Mouse (Mus musculus) CH12.LX (cell line): ENCODE results near the gene Phkg2. TPM values are rescaled to one million over a fixed set of nuclear protein-coding genes. Genes with fewer than 3 reads are reported as not detected.

ENCODE experiments used
- DNase-seq: peaks from one replicate; pipeline ENCODE4 v3.0.0-alpha.2; 2013; ENCODE audit errors: extremely low read depth
- H3K27ac ChIP-seq: 2 replicates; pipeline ENCODE4 v1.5.1; 2012; ENCODE audit warnings: low read depth, mild to moderate bottlenecking, control low read depth, moderate library complexity; ENCODE audit not compliant: insufficient read depth
- H3K27me3 ChIP-seq: replicated peaks from 2 replicates; pipeline ENCODE3; 2012; ENCODE audit warnings: inconsistent platforms
- H3K36me3 ChIP-seq, 2 experiments: replicated peaks in 1 of 2; 2 replicates each; pipeline versions ENCODE3 to v1.6.1; 2012; ENCODE audit warnings: inconsistent platforms in 1 of 2, low read length in 1 of 2, mild to moderate bottlenecking in 1 of 2, mixed read lengths in 1 of 2, moderate library complexity in 1 of 2; ENCODE audit not compliant: control insufficient read depth in 1 of 2, insufficient read depth in 1 of 2
- H3K4me1 ChIP-seq, 2 experiments: 2 replicates each; pipeline ENCODE4 v1.6.1; 2012; ENCODE audit warnings: inconsistent platforms in 1 of 2, moderate library complexity in 1 of 2; ENCODE audit not compliant: insufficient read depth in 2 of 2, control insufficient read depth in 1 of 2
- H3K4me2 ChIP-seq: 2 replicates; pipeline ENCODE4 v1.6.1; 2012; ENCODE audit warnings: low read depth, mild to moderate bottlenecking, control low read depth; ENCODE audit not compliant: poor library complexity, insufficient read depth, severe bottlenecking
- H3K4me3 ChIP-seq, 3 experiments: fragments of 150-350 bp in 1 of 3; sonication (generic) in 1 of 3; replicated peaks in 1 of 3; 2 replicates each; pipeline versions ENCODE3 to v1.5.1; 2011 to 2012; ENCODE audit warnings: low read depth in 2 of 3, low read length in 2 of 3, mild to moderate bottlenecking in 2 of 3, moderate library complexity in 2 of 3, control low read depth in 1 of 3, improper control_type of control experiment in 1 of 3, inconsistent platforms in 1 of 3, mixed read lengths in 1 of 3; ENCODE audit not compliant: poor library complexity in 1 of 3
- H3K79me2 ChIP-seq: replicated peaks from 2 replicates; pipeline ENCODE4 v1.6.1; 2012; ENCODE audit warnings: mild to moderate bottlenecking, moderate library complexity; ENCODE audit not compliant: control insufficient read depth, poor library complexity, insufficient read depth, severe bottlenecking; ENCODE audit errors: extremely low read depth
- H3K9ac ChIP-seq: 2 replicates; pipeline ENCODE4 v1.6.1; 2012; ENCODE audit warnings: low read depth, mild to moderate bottlenecking, control low read depth, moderate library complexity; ENCODE audit not compliant: insufficient read depth
- H3K9me3 ChIP-seq: replicated peaks from 2 replicates; pipeline ENCODE3; 2012; ENCODE audit warnings: low read length, inconsistent platforms, mixed read lengths
- CHD2 ChIP-seq: IDR thresholded peaks from 2 replicates; pipeline ENCODE4 v1.6.1; 2011; ENCODE audit warnings: low read length, improper control_type of control experiment
- CTCF ChIP-seq, 2 experiments: IDR thresholded peaks in 1 of 2; conservative IDR thresholded peaks in 1 of 2; 2 replicates each; pipeline ENCODE4 v1.5.1; 2011 to 2012; ENCODE audit warnings: low read depth in 2 of 2, low read length in 2 of 2, improper control_type of control experiment in 1 of 2, inconsistent platforms in 1 of 2, mild to moderate bottlenecking in 1 of 2, moderate library complexity in 1 of 2
- E2F4 ChIP-seq: IDR thresholded peaks from 2 replicates; pipeline ENCODE4 v1.6.1; 2011; ENCODE audit warnings: low read depth, low read length, improper control_type of control experiment; ENCODE audit not compliant: insufficient replicate concordance
- ETS1 ChIP-seq: conservative IDR thresholded peaks from 2 replicates; pipeline ENCODE4 v1.6.1; 2012; ENCODE audit warnings: low read depth, mild to moderate bottlenecking, inconsistent platforms, low read length, improper control_type of control experiment, moderate library complexity
- GABPA ChIP-seq: IDR thresholded peaks from 2 replicates; pipeline ENCODE4 v1.6.1; 2012; ENCODE audit warnings: low read depth, low read length, improper control_type of control experiment, inconsistent platforms; ENCODE audit not compliant: insufficient replicate concordance
- HCFC1 ChIP-seq: IDR thresholded peaks from 2 replicates; pipeline ENCODE4 v1.6.1; 2012; ENCODE audit warnings: low read depth, mild to moderate bottlenecking, inconsistent platforms, low read length, improper control_type of control experiment
- IRF4 ChIP-seq: IDR thresholded peaks from 2 replicates; pipeline ENCODE4 v1.6.1; 2014; ENCODE audit warnings: low read depth, mild to moderate bottlenecking, inconsistent platforms, low read length, improper control_type of control experiment
- MAFK ChIP-seq: IDR thresholded peaks from 2 replicates; pipeline ENCODE4 v1.6.1; 2011; ENCODE audit warnings: low read length, improper control_type of control experiment; ENCODE audit not compliant: insufficient replicate concordance
- MXI1 ChIP-seq: IDR thresholded peaks from 2 replicates; pipeline ENCODE4 v1.6.1; 2011; ENCODE audit warnings: mild to moderate bottlenecking, low read depth, low read length, improper control_type of control experiment
- MYC ChIP-seq: IDR thresholded peaks from 2 replicates; pipeline ENCODE4 v1.6.1; 2011; ENCODE audit warnings: low read depth, mild to moderate bottlenecking, improper control_type of control experiment, low read length
- NELFE ChIP-seq: IDR thresholded peaks from 2 replicates; pipeline ENCODE4 v1.6.1; 2011; ENCODE audit warnings: low read depth, low read length, improper control_type of control experiment
- NRF1 ChIP-seq: IDR thresholded peaks from 2 replicates; pipeline ENCODE4 v1.6.1; 2014; ENCODE audit warnings: low read depth, mild to moderate bottlenecking, inconsistent platforms, low read length, improper control_type of control experiment, moderate library complexity
- PAX5 ChIP-seq: IDR thresholded peaks from 2 replicates; pipeline ENCODE4 v1.6.1; 2012; ENCODE audit warnings: low read length, inconsistent platforms, mixed read lengths
- POLR2A ChIP-seq: IDR thresholded peaks from 2 replicates; pipeline ENCODE4 v1.6.1; 2011; ENCODE audit warnings: low read depth, mild to moderate bottlenecking, improper control_type of control experiment, low read length
- POLR2AphosphoS2 ChIP-seq: IDR thresholded peaks from 2 replicates; pipeline ENCODE4 v1.6.1; 2011; ENCODE audit warnings: low read depth, low read length, improper control_type of control experiment
- RCOR1 ChIP-seq: conservative IDR thresholded peaks from 2 replicates; pipeline ENCODE4 v1.6.1; 2012; ENCODE audit warnings: low read depth, mild to moderate bottlenecking, inconsistent platforms, low read length, improper control_type of control experiment
- SIN3A ChIP-seq: IDR thresholded peaks from 2 replicates; pipeline ENCODE4 v1.6.1; 2012; ENCODE audit warnings: low read length, improper control_type of control experiment, inconsistent platforms
- TCF12 ChIP-seq: IDR thresholded peaks from 2 replicates; pipeline ENCODE4 v1.6.1; 2014; ENCODE audit warnings: low read depth, mild to moderate bottlenecking, inconsistent platforms, low read length, improper control_type of control experiment
- UBTF ChIP-seq: IDR thresholded peaks from 2 replicates; pipeline ENCODE4 v1.6.1; 2012; ENCODE audit warnings: low read depth, mild to moderate bottlenecking, inconsistent platforms, low read length, improper control_type of control experiment, moderate library complexity
- USF1 ChIP-seq: IDR thresholded peaks from 2 replicates; pipeline ENCODE4 v1.6.1; 2014; ENCODE audit warnings: low read depth, mild to moderate bottlenecking, inconsistent platforms, low read length, improper control_type of control experiment
- ZC3H11A ChIP-seq: IDR thresholded peaks from 2 replicates; pipeline ENCODE4 v1.6.1; 2012; ENCODE audit warnings: low read depth, mild to moderate bottlenecking, inconsistent platforms, low read length, improper control_type of control experiment
- ZMIZ1 ChIP-seq: IDR thresholded peaks from 2 replicates; pipeline ENCODE4 v1.6.1; 2012; ENCODE audit warnings: low read depth, mild to moderate bottlenecking, inconsistent platforms, low read length, improper control_type of control experiment
- ZNF384 ChIP-seq: IDR thresholded peaks from 2 replicates; pipeline ENCODE4 v1.6.1; 2012; ENCODE audit warnings: low read depth, low read length, improper control_type of control experiment, inconsistent platforms
- dilution Hi-C: fragments of 300-500 bp; cut with MboI; formaldehyde crosslinking; loops from 2 replicates; pipeline ENCODE4 v1.14.3; 2020; ENCODE audit warnings: low sequenced_read_pairs; ENCODE audit not compliant: extremely low pct_unique_long_range_greater_than_20kb, extremely low pct_ligation_motif_present
- in situ Hi-C: fragments of 300-500 bp; cut with MboI; formaldehyde crosslinking; loops from 3 replicates; pipeline ENCODE4 v1.14.3; 2019; ENCODE audit warnings: low sequenced_read_pairs, low pct_ligation_motif_present, low pct_unique_long_range_greater_than_20kb, mixed read lengths
- polyA plus RNA-seq: library from polyadenylated mRNA; unstranded; fragments of >175 nt; gene quantifications from 2 replicates; pipeline ENCODE4 v1.2.1, GENCODE M21; 2012; ENCODE audit warnings: low read depth; ENCODE audit not compliant: insufficient read length
- total RNA-seq, 2 experiments: library from RNA; depleted of rRNA; stranded (reverse); fragments of 300-350 nt in 1 of 2; fragments of >200 nt in 1 of 2; gene quantifications; 2 replicates each; pipeline ENCODE4 v1.2.3; 2012 to 2014

Phkg2 gene
- total and polyA plus RNA-seq, 3 experiments, result 23.3 to 65.0 (median 34.7) TPM

DNA sequence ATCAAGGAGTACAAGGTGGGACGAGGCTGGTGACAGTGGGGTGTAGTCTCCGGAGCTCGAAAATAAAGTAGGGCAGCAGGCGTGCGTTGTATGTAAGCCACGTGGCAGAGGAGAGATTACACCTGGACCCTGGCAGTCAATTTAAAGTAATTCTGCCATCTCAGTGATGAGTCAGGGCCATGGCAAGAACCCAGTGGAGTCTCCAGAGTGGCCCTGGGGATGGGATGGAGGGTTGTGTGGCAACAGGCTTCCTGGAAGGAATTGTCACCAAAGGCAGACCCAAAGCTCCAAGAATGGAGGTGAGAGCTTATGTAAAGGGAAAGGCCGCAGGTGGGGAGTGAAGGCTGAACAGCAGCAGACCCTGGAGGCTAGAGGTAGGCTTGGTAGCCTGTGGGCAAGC lies 27.5 kb downstream of the Phkg2 start:
- no peak overlapping the region for H3K27ac ChIP-seq
- H3K9ac ChIP-seq, result no peak overlapping the region
- no peaks in the 10 kb centered on the region for H3K27me3 ChIP-seq
- in situ Hi-C loops (no loop called here), dilution Hi-C loops (no loop called here)
- peaks cover 8 to 52% of the 10 kb centered on the region in 2 experiments for H3K4me1 ChIP-seq
- H3K4me3 ChIP-seq, result no peak overlapping the region
- TF ChIP-seq GABPA (no peak), NELFE (no peak), ZC3H11A (no peak), UBTF (no peak), ETS1 (no peak), POLR2AphosphoS2 (no peak), ZMIZ1 (no peak), MXI1 (no peak), TCF12 (no peak), CTCF (conservative IDR thresholded peaks at IDR 0.05 in 1 of 2, IDR thresholded peaks at IDR 0.05 in 1 of 2; ENCODE audit: low read depth in 2 of 2, low read length in 2 of 2) (no peak), USF1 (no peak), NRF1 (no peak), E2F4 (no peak), POLR2A (no peak), PAX5 (no peak), MYC (no peak), ZNF384 (no peak), RCOR1 (no peak), MAFK (no peak)
- H3K79me2 ChIP-seq, result no peaks in the 10 kb centered on the region
- H3K9me3 ChIP-seq, result no peaks in the 10 kb centered on the region
- no peak overlapping the region for H3K4me2 ChIP-seq
- DNase-seq, result no peak
- H3K36me3 ChIP-seq, result peaks cover 83 to 96% of the 10 kb centered on the region in 2 experiments

DNA sequence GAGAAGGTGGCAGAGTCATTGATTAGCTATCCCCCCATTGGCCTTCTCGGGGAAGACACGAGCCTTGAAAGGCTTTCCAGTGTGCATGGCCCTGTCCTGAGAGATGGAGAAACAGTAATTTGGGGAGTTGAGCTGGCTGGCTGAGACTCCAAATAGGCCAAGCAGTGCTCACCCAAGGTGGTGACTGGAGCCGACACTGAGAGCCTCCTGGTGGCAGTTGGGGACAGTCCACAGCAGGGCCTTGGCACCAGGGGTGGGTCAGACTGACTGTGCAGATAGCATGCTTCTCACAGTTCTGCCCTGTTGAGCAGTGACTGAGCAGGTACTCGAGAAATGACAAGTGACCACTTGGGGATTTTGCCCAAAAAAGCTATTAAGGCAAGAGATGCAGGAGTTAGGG lies 28.6 kb downstream of the Phkg2 start:
- Histone ChIP-seq H3K4me3 (no peak overlapping the region), H3K9ac (no peak overlapping the region), H3K79me2 (no peaks in the 10 kb centered on the region), H3K27ac (no peak overlapping the region), H3K4me2 (no peak overlapping the region), H3K27me3 (no peaks in the 10 kb centered on the region), H3K36me3 (peaks cover 72 to 87% of the 10 kb centered on the region in 2 experiments), H3K9me3 (no peaks in the 10 kb centered on the region), H3K4me1 (peaks cover 5 to 41% of the 10 kb centered on the region in 2 experiments; a peak in 3 of 4 replicates)
- in situ Hi-C loops, result no loop called here
- dilution Hi-C loops, result no loop called here
- TF ChIP-seq RCOR1, result no peak
- no peak for TF ChIP-seq ZNF384
- no peak for TF ChIP-seq CHD2
- no peak for TF ChIP-seq SIN3A
- no peak for TF ChIP-seq TCF12
- no peak for TF ChIP-seq POLR2A
- no peak for TF ChIP-seq PAX5
- TF ChIP-seq POLR2AphosphoS2, result no peak
- no peak for TF ChIP-seq HCFC1
- no peak for TF ChIP-seq IRF4
- DNase-seq, result no peak
